Mouse (Mus musculus): ENCODE measurements at regions not wholly inside any gene's neighbourhood (a gene's known extent, or its start where the extent isn't known, plus 50 kb on each side); places are given as distances from the start of the nearest gene placed in this dataset.
"Not testable (repeated sequence)": the region's sequence is repeated elsewhere in the genome, so short reads cannot be mapped to it uniquely, and the experiment has no call there.

GRCm38 (mm10) chr4:153850186-153850585 is 106.9 kb upstream of the A430005L14Rik start:
- no peak overlapping the region for H3K4me3 ChIP-seq (ENCODE audit: low read depth, low read length)
- WGBS = 39% methylated on average over 11 of the region's 11 CpGs
- no peak overlapping the region for H3K9ac ChIP-seq
- no peak for ATAC-seq (ENCODE audit: insufficient read depth)
- TF ChIP-seq CTCF (IDR thresholded peaks at IDR 0.05; ENCODE audit: low read depth) = no peak
- H3K4me2 ChIP-seq = no peak overlapping the region
- no peaks in the 10 kb centered on the region for H3K36me3 ChIP-seq (ENCODE audit: insufficient read depth)
- DNase-seq = no peak
- H3K4me1 ChIP-seq (ENCODE audit: insufficient read depth) = no peaks in the 10 kb centered on the region
- no peaks in the 10 kb centered on the region for H3K9me3 ChIP-seq (ENCODE audit: low read depth, low read length)
- H3K27ac ChIP-seq (ENCODE audit: low read depth) = no peak overlapping the region
- H3K27me3 ChIP-seq (ENCODE audit: insufficient read depth, low read length) = 0 out of 2 replicates have a peak, but pooled peaks cover 4% of the 10 kb centered on the region

- no peak for DNase-seq
- H3K9me3 ChIP-seq (ENCODE audit: low read depth, low read length) = no peaks in the 10 kb centered on the region
- no peaks in the 10 kb centered on the region for H3K36me3 ChIP-seq (ENCODE audit: insufficient read depth)
- H3K27me3 ChIP-seq (ENCODE audit: insufficient read depth, low read length) = no peaks in the 10 kb centered on the region
- H3K4me2 ChIP-seq = no peak overlapping the region
- H3K27ac ChIP-seq (ENCODE audit: low read depth) = no peak overlapping the region
- ATAC-seq (ENCODE audit: insufficient read depth) = no peak
- H3K4me3 ChIP-seq (ENCODE audit: low read depth, low read length) = no peak overlapping the region
- TF ChIP-seq CTCF (IDR thresholded peaks at IDR 0.05; ENCODE audit: low read depth) = no peak
- no peaks in the 10 kb centered on the region for H3K4me1 ChIP-seq (ENCODE audit: insufficient read depth)
- no peak overlapping the region for H3K9ac ChIP-seq
- WGBS = 67% methylated on average over 9 of the region's 9 CpGs
Measured at GRCm38 (mm10) chr4:153854084-153854747, 102.8 kb upstream of the A430005L14Rik start.

GRCm38 (mm10) chr4:153854748-153855092 is 102.3 kb upstream of the A430005L14Rik start:
- Histone ChIP-seq H3K36me3 (ENCODE audit: insufficient read depth) (no peaks in the 10 kb centered on the region), H3K4me1 (ENCODE audit: insufficient read depth) (no peaks in the 10 kb centered on the region), H3K9ac (no peak overlapping the region), H3K27ac (ENCODE audit: low read depth) (no peak overlapping the region), H3K27me3 (ENCODE audit: insufficient read depth, low read length) (no peaks in the 10 kb centered on the region), H3K4me3 (ENCODE audit: low read depth, low read length) (no peak overlapping the region), H3K4me2 (no peak overlapping the region), H3K9me3 (ENCODE audit: low read depth, low read length) (no peaks in the 10 kb centered on the region)
- WGBS = 31% methylated on average over 4 of the region's 4 CpGs
- TF ChIP-seq CTCF (IDR thresholded peaks at IDR 0.05; ENCODE audit: low read depth) = no peak
- DNase-seq (no peak), ATAC-seq (ENCODE audit: insufficient read depth) (no peak)

GRCm38 (mm10) chr4:153861420-153861819 is 95.6 kb upstream of the A430005L14Rik start:
- Histone ChIP-seq H3K4me3 (ENCODE audit: low read depth, low read length) (no peak overlapping the region), H3K36me3 (ENCODE audit: insufficient read depth) (no peaks in the 10 kb centered on the region), H3K4me2 (no peak overlapping the region), H3K27me3 (ENCODE audit: insufficient read depth, low read length) (no peaks in the 10 kb centered on the region), H3K4me1 (ENCODE audit: insufficient read depth) (no peaks in the 10 kb centered on the region), H3K27ac (ENCODE audit: low read depth) (no peak overlapping the region), H3K9ac (no peak overlapping the region), H3K9me3 (ENCODE audit: low read depth, low read length) (no peaks in the 10 kb centered on the region)
- WGBS = 57% methylated on average over 8 of the region's 8 CpGs
- ATAC-seq (ENCODE audit: insufficient read depth) = no peak
- DNase-seq = no peak
- TF ChIP-seq CTCF (IDR thresholded peaks at IDR 0.05; ENCODE audit: low read depth) = no peak

- H3K27me3 ChIP-seq (ENCODE audit: insufficient read depth, low read length) = no peaks in the 10 kb centered on the region
- H3K9me3 ChIP-seq (ENCODE audit: low read depth, low read length) = no peaks in the 10 kb centered on the region
- H3K4me2 ChIP-seq = no peak overlapping the region
- no peak overlapping the region for H3K27ac ChIP-seq (ENCODE audit: low read depth)
- DNase-seq (no peak), ATAC-seq (ENCODE audit: insufficient read depth) (no peak)
- H3K4me1 ChIP-seq (ENCODE audit: insufficient read depth) = no peaks in the 10 kb centered on the region
- H3K36me3 ChIP-seq (ENCODE audit: insufficient read depth) = no peaks in the 10 kb centered on the region
- no peak overlapping the region for H3K4me3 ChIP-seq (ENCODE audit: low read depth, low read length)
- no peak for TF ChIP-seq CTCF (IDR thresholded peaks at IDR 0.05; ENCODE audit: low read depth)
- no peak overlapping the region for H3K9ac ChIP-seq
- WGBS = 73% methylated on average over 12 of the region's 12 CpGs
Measured at GRCm38 (mm10) chr4:153862121-153862660, 94.8 kb upstream of the A430005L14Rik start.

- Histone ChIP-seq H3K27me3 (ENCODE audit: insufficient read depth, low read length) (no peaks in the 10 kb centered on the region), H3K9ac (no peak overlapping the region), H3K36me3 (ENCODE audit: insufficient read depth) (no peaks in the 10 kb centered on the region), H3K4me3 (ENCODE audit: low read depth, low read length) (no peak overlapping the region), H3K4me2 (no peak overlapping the region), H3K27ac (ENCODE audit: low read depth) (no peak overlapping the region), H3K9me3 (ENCODE audit: low read depth, low read length) (no peaks in the 10 kb centered on the region), H3K4me1 (ENCODE audit: insufficient read depth) (no peaks in the 10 kb centered on the region)
- TF ChIP-seq CTCF (IDR thresholded peaks at IDR 0.05; ENCODE audit: low read depth) = no peak
- ATAC-seq (ENCODE audit: insufficient read depth) = no peak
- 53% methylated on average over 3 of the region's 3 CpGs for WGBS
- no peak for DNase-seq
Measured at GRCm38 (mm10) chr4:153872346-153872745, 84.7 kb upstream of the A430005L14Rik start.

GRCm38 (mm10) chr4:153875036-153875435 is 82.0 kb upstream of the A430005L14Rik start:
- H3K4me1 ChIP-seq (ENCODE audit: insufficient read depth); H3K27ac ChIP-seq (ENCODE audit: low read depth); H3K9ac ChIP-seq; DNase-seq; H3K4me3 ChIP-seq (ENCODE audit: low read depth, low read length); ATAC-seq (ENCODE audit: insufficient read depth); H3K27me3 ChIP-seq (ENCODE audit: insufficient read depth, low read length); H3K36me3 ChIP-seq (ENCODE audit: insufficient read depth); H3K4me2 ChIP-seq; H3K9me3 ChIP-seq (ENCODE audit: low read depth, low read length): not testable (repeated sequence)
- WGBS = 93% methylated on average over 1 of the region's 1 CpGs

Measured in lung, embryonic 14.5 days (tissue).